Mouse (Mus musculus) MEL (cell line): ENCODE data around the gene Nipal4. TPM values are rescaled to one million over a fixed set of nuclear protein-coding genes. Genes with fewer than 3 reads are reported as not detected.
A peak's percentile ranks its signal among the peaks of the same experiment; 100 is the strongest.

Source experiments
- DNase-seq: peaks from one replicate; pipeline ENCODE4 v3.0.0; 2011; ENCODE audit warnings: low read depth, low spot score
- H3K27ac ChIP-seq: 2 replicates; pipeline ENCODE4 v1.5.1; 2012; ENCODE audit warnings: low read depth, mild to moderate bottlenecking, control low read depth, low read length, moderate library complexity; ENCODE audit not compliant: control insufficient read depth
- H3K27me3 ChIP-seq, 2 experiments: fragments of 150-350 bp in 1 of 2; sonication (generic) in 1 of 2; 2 replicates each; pipeline ENCODE4 v1.6.1; 2012; ENCODE audit warnings: low read length in 2 of 2, mild to moderate bottlenecking in 2 of 2, improper control_type of control experiment in 1 of 2, moderate library complexity in 1 of 2; ENCODE audit not compliant: insufficient read depth in 2 of 2, control insufficient read depth in 1 of 2
- H3K36me3 ChIP-seq, 2 experiments: 2 replicates each; pipeline ENCODE4 v1.6.1; 2012 to 2014; ENCODE audit warnings: low read length in 2 of 2, improper control_type of control experiment in 1 of 2, inconsistent platforms in 1 of 2, mild to moderate bottlenecking in 1 of 2; ENCODE audit not compliant: insufficient read depth in 2 of 2, control insufficient read depth in 1 of 2
- H3K4me1 ChIP-seq, 2 experiments: fragments of 150-350 bp in 1 of 2; sonication (generic) in 1 of 2; 2 replicates each; pipeline ENCODE4 v1.6.1; 2012; ENCODE audit warnings: low read length in 2 of 2, improper control_type of control experiment in 1 of 2, mild to moderate bottlenecking in 1 of 2; ENCODE audit not compliant: insufficient read depth in 2 of 2, control insufficient read depth in 1 of 2
- H3K4me3 ChIP-seq, 2 experiments: fragments of 150-350 bp in 1 of 2; sonication (generic) in 1 of 2; 2 replicates each; pipeline ENCODE4 v1.5.1; 2012; ENCODE audit warnings: low read depth in 2 of 2, low read length in 2 of 2, mild to moderate bottlenecking in 2 of 2, moderate library complexity in 2 of 2, control low read depth in 1 of 2, improper control_type of control experiment in 1 of 2; ENCODE audit not compliant: control insufficient read depth in 1 of 2, insufficient read depth in 1 of 2
- H3K79me2 ChIP-seq: 2 replicates; pipeline ENCODE4 v1.6.1; 2012; ENCODE audit warnings: mild to moderate bottlenecking, low read length, moderate library complexity; ENCODE audit not compliant: control insufficient read depth, poor library complexity, insufficient read depth
- H3K9ac ChIP-seq: 2 replicates; pipeline ENCODE4 v1.6.1; 2012; ENCODE audit warnings: low read depth, mild to moderate bottlenecking, control low read depth, low read length, moderate library complexity; ENCODE audit not compliant: control insufficient read depth, poor library complexity, severe bottlenecking
- H3K9me3 ChIP-seq: fragments of 150-350 bp; sonication (generic); replicated peaks from 2 replicates; pipeline ENCODE4 v1.6.1; 2012; ENCODE audit warnings: mild to moderate bottlenecking, low read length, improper control_type of control experiment, moderate library complexity; ENCODE audit not compliant: insufficient read depth
- CTCF ChIP-seq, 3 experiments: IDR thresholded peaks in 2 of 3; conservative IDR thresholded peaks in 1 of 3; 2 replicates each; pipeline ENCODE4 v1.5.1; 2011 to 2012; ENCODE audit warnings: low read length in 3 of 3, low read depth in 2 of 3, mild to moderate bottlenecking in 2 of 3, improper control_type of control experiment in 1 of 3, inconsistent platforms in 1 of 3, mixed read lengths in 1 of 3, moderate library complexity in 1 of 3; ENCODE audit not compliant: control insufficient read depth in 1 of 3, insufficient read depth in 1 of 3, poor library complexity in 1 of 3, severe bottlenecking in 1 of 3
- E2F4 ChIP-seq: IDR thresholded peaks from 2 replicates; pipeline ENCODE4 v1.6.1; 2011; ENCODE audit warnings: low read depth, low read length, improper control_type of control experiment, borderline replicate concordance
- EP300 ChIP-seq, 2 experiments: IDR thresholded peaks; 2 replicates each; pipeline ENCODE4 v1.6.1; 2011; ENCODE audit warnings: improper control_type of control experiment in 2 of 2, low read length in 2 of 2, low read depth in 1 of 2, mild to moderate bottlenecking in 1 of 2
- ETS1 ChIP-seq: IDR thresholded peaks from 2 replicates; pipeline ENCODE4 v1.6.1; 2012; ENCODE audit warnings: low read depth, mild to moderate bottlenecking, inconsistent platforms, low read length, improper control_type of control experiment, moderate library complexity
- GATA1 ChIP-seq: IDR thresholded peaks from 2 replicates; pipeline ENCODE4 v1.6.1; 2011; ENCODE audit warnings: low read depth, low read length, improper control_type of control experiment
- MAZ ChIP-seq: IDR thresholded peaks from 2 replicates; pipeline ENCODE4 v1.6.1; 2012; ENCODE audit warnings: low read depth, mild to moderate bottlenecking, inconsistent platforms, low read length, improper control_type of control experiment
- MXI1 ChIP-seq: IDR thresholded peaks from 2 replicates; pipeline ENCODE4 v1.6.1; 2011; ENCODE audit warnings: mild to moderate bottlenecking, low read depth, low read length, improper control_type of control experiment
- MYC ChIP-seq: IDR thresholded peaks from 2 replicates; pipeline ENCODE4 v1.6.1; 2011; ENCODE audit warnings: low read depth, mild to moderate bottlenecking, low read length, improper control_type of control experiment, moderate library complexity
- NRF1 ChIP-seq: IDR thresholded peaks from 2 replicates; pipeline ENCODE4 v1.6.1; 2014; ENCODE audit warnings: low read depth, mild to moderate bottlenecking, inconsistent platforms, low read length, improper control_type of control experiment, moderate library complexity; ENCODE audit not compliant: poor library complexity, insufficient read depth, severe bottlenecking
- RCOR1 ChIP-seq: IDR thresholded peaks from 2 replicates; pipeline ENCODE4 v1.6.1; 2012; ENCODE audit warnings: low read depth, mild to moderate bottlenecking, inconsistent platforms, low read length, improper control_type of control experiment
- SIN3A ChIP-seq: IDR thresholded peaks from 2 replicates; pipeline ENCODE4 v1.6.1; 2012; ENCODE audit warnings: low read length, improper control_type of control experiment, inconsistent platforms
- SMC3 ChIP-seq: IDR thresholded peaks from 2 replicates; pipeline ENCODE4 v1.6.1; 2011; ENCODE audit warnings: low read depth, low read length, improper control_type of control experiment
- TBP ChIP-seq: IDR thresholded peaks from 2 replicates; pipeline ENCODE4 v1.8.0; 2011; ENCODE audit warnings: low read depth, low read length, improper control_type of control experiment
- TCF12 ChIP-seq: IDR thresholded peaks from 2 replicates; pipeline ENCODE4 v1.6.1; 2014; ENCODE audit warnings: low read depth, mild to moderate bottlenecking, inconsistent platforms, low read length, improper control_type of control experiment, moderate library complexity
- UBTF ChIP-seq: IDR thresholded peaks from 2 replicates; pipeline ENCODE4 v1.6.1; 2012; ENCODE audit warnings: low read depth, mild to moderate bottlenecking, inconsistent platforms, low read length, improper control_type of control experiment, moderate library complexity, borderline replicate concordance; ENCODE audit not compliant: insufficient read depth
- USF2 ChIP-seq, 2 experiments: IDR thresholded peaks; 2 replicates each; pipeline ENCODE4 v1.6.1; 2011 to 2012; ENCODE audit warnings: improper control_type of control experiment in 2 of 2, low read length in 2 of 2, borderline replicate concordance in 1 of 2, inconsistent platforms in 1 of 2, low read depth in 1 of 2, mild to moderate bottlenecking in 1 of 2; ENCODE audit not compliant: insufficient read depth in 1 of 2
- polyA plus RNA-seq, 2 experiments: library from polyadenylated mRNA; stranded (reverse) in 1 of 2; unstranded in 1 of 2; fragments of >175 nt in 1 of 2; fragments of >200 nt in 1 of 2; gene quantifications; 2 replicates each; pipeline versions ENCODE4 v1.2.1 to v1.2.4; 2012; ENCODE audit warnings: low replicate concordance in 2 of 2, low read depth in 1 of 2; ENCODE audit not compliant: insufficient read length in 2 of 2, insufficient read depth in 1 of 2, missing spikeins in 1 of 2
- total RNA-seq: library from RNA; depleted of rRNA; stranded (reverse); fragments of 300-350 nt; gene quantifications from 2 replicates; pipeline ENCODE4 v1.2.3, GENCODE M21; 2012

Nipal4 gene
- total and polyA plus RNA-seq, 3 experiments, result not detected

DNA sequence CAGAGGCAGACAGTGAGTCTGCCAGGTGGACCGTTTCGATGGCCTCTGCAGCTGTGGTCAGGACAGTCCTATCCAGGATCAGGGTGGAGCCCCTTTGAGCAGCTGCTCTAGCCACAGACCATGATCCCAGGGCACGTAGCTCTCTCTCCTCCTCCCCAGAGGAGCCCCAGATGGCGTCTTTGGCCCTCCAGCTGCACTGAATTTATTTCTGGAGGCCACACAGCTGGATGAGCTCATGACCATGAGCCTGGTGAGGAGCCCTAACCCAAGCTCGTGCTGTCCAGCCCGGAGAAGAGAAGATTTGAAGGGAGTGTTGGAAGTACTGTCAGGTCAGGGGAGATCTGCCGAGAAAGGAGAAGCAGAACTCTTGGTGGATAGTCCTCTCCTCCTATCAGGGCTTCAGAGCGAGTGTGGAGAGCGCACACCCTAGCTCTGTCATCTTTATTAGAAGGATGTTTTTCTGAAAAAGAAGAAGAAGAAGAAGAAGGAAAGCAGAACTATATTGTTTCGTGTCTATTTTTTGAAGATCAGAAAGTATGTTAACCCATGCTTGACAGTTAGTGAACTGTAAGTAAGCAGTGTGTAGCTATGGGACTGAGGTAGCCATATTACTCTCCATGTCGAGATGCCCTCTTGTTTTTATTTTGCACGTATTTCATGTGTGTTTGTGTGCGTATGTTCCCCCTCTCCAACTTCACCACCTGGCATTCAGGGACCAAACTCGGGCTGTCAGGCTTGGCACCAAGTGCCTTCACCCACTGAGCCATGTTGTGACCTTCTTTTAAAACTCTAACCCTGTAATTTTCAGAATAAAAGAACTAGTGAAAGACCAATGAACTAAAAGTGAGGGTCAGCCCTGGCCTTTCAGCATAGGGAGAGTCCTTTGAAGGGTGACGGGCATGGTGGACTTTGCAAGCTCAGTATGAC is 38.4 kb downstream of the Nipal4 start:
- Histone ChIP-seq H3K9me3 (no peaks in the 10 kb centered on the region), H3K9ac (peak overlapping the region; percentile 38), H3K27ac (peak overlapping the region; percentile 53; the same call in 1 of the 2 replicates)

GRCm38 (mm10) chr11:46126827-46127410 is 39.4 kb downstream of the Nipal4 start:
- H3K79me2 ChIP-seq, result no peaks in the 10 kb centered on the region
- H3K27me3 ChIP-seq, result no peaks in the 10 kb centered on the region; a peak in 2 of 4 replicates

More for the DNA sequence above, 38.4 kb downstream of the Nipal4 start:
- TF ChIP-seq MYC, result 0 out of 2 replicates have a peak, but pooled peaks have one; percentile 53
- no peak for TF ChIP-seq CTCF (IDR thresholded peaks at IDR 0.05 in 2 of 3, conservative IDR thresholded peaks at IDR 0.05 in 1 of 3; ENCODE audit: control insufficient read depth in 1 of 3, insufficient read depth in 1 of 3, low read depth in 2 of 3, low read length in 3 of 3, poor library complexity in 1 of 3, severe bottlenecking in 1 of 3)
- no peak for TF ChIP-seq SMC3
- peak; percentile 31; the same call in 1 of the 2 replicates for TF ChIP-seq TCF12
- peak; percentile 14; the same call in 1 of the 2 replicates for TF ChIP-seq ETS1
- TF ChIP-seq MXI1, result peak; percentile 22; the same call in 1 of the 2 replicates
- peak; percentile 52; the same call in 1 of the 2 replicates for TF ChIP-seq SIN3A
- TF ChIP-seq TBP, result 0 out of 2 replicates have a peak, but pooled peaks have one; percentile 69
- peak; percentile 44 to 60 for TF ChIP-seq EP300 (IDR thresholded peaks at IDR 0.05; ENCODE audit: low read depth in 1 of 2, low read length in 2 of 2)
- peak; percentile 22; the same call in 1 of the 2 replicates for TF ChIP-seq GATA1
- no peaks in the 10 kb centered on the region for H3K79me2 ChIP-seq
- peaks cover 9 to 33% of the 10 kb centered on the region in 2 experiments for H3K4me1 ChIP-seq
- H3K36me3 ChIP-seq, result peaks cover 0 to 18% of the 10 kb centered on the region in 2 experiments; a peak in 2 of 4 replicates
- DNase-seq, result peak; percentile 88
- no peaks in the 10 kb centered on the region; a peak in 2 of 4 replicates for H3K27me3 ChIP-seq
- H3K4me3 ChIP-seq, result peak overlapping the region; percentile 11 to 16

More at GRCm38 (mm10) chr11:46126827-46127410, 39.4 kb downstream of the Nipal4 start:
- Histone ChIP-seq H3K27ac (no peak overlapping the region), H3K4me3 (no peak overlapping the region), H3K9ac (no peak overlapping the region)
- no peak for DNase-seq
- TF ChIP-seq NRF1 (no peak), USF2 (IDR thresholded peaks at IDR 0.05; ENCODE audit: borderline replicate concordance in 1 of 2, insufficient read depth in 1 of 2, low read depth in 1 of 2, low read length in 2 of 2) (no peak), RCOR1 (no peak), SIN3A (no peak), UBTF (no peak), MAZ (no peak), TCF12 (no peak), CTCF (IDR thresholded peaks at IDR 0.05 in 2 of 3, conservative IDR thresholded peaks at IDR 0.05 in 1 of 3; ENCODE audit: control insufficient read depth in 1 of 3, insufficient read depth in 1 of 3, low read depth in 2 of 3, low read length in 3 of 3, poor library complexity in 1 of 3, severe bottlenecking in 1 of 3) (no peak), E2F4 (no peak)
- TF ChIP-seq, all 39 proteins: peak for 0
- H3K9me3 ChIP-seq, result no peaks in the 10 kb centered on the region
- peaks cover 8 to 29% of the 10 kb centered on the region in 2 experiments for H3K4me1 ChIP-seq
- peaks cover 0 to 16% of the 10 kb centered on the region in 2 experiments; a peak in 2 of 4 replicates for H3K36me3 ChIP-seq
